Mouse (Mus musculus) layer of hippocampus, postnatal 25 days (tissue): ENCODE measurements around the gene Cd52. TPM values are rescaled to one million over a fixed set of nuclear protein-coding genes. Genes with fewer than 3 reads are reported as not detected.
A peak's percentile ranks its signal among the peaks of the same experiment; 100 is the strongest.

Experiments
- DNase-seq, 2 experiments: peaks; one replicate each; pipeline ENCODE4 v3.0.0; 2022; ENCODE audit warnings: mixed read lengths in 2 of 2, low spot score in 1 of 2; ENCODE audit errors: extremely low spot score in 1 of 2
- total RNA-seq, 2 experiments: library from RNA; stranded (reverse); gene quantifications; 2 replicates each; pipeline ENCODE4 v1.2.3; 2021

Gene Cd52
- total RNA-seq, 2 experiments from 2014 or later = 1.6 TPM

DNA sequence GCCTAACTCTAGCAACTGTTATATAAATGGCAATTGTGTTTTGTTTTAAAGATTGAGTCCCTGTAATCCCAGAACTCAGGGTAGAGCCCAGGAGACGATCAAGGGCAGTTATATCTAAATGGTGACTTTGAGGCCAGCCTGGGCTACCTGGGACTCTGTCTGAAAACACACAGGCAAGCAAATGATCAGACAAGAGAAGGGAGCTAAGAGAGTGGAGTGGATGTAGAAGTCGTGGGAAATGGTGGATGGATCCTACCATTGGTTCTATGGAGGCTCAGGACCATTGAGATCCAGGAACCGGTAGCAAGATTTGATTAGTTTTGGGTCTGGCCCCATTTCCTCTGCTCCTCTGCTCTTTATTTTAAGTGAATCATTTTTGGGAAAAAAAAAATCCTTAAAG is 1.2 kb upstream of the Cd52 start:
- DNase-seq = no peak

GRCm38 (mm10) chr4:134094004-134094564 is 798 bp downstream of the Cd52 start:
- no peak for DNase-seq

DNA sequence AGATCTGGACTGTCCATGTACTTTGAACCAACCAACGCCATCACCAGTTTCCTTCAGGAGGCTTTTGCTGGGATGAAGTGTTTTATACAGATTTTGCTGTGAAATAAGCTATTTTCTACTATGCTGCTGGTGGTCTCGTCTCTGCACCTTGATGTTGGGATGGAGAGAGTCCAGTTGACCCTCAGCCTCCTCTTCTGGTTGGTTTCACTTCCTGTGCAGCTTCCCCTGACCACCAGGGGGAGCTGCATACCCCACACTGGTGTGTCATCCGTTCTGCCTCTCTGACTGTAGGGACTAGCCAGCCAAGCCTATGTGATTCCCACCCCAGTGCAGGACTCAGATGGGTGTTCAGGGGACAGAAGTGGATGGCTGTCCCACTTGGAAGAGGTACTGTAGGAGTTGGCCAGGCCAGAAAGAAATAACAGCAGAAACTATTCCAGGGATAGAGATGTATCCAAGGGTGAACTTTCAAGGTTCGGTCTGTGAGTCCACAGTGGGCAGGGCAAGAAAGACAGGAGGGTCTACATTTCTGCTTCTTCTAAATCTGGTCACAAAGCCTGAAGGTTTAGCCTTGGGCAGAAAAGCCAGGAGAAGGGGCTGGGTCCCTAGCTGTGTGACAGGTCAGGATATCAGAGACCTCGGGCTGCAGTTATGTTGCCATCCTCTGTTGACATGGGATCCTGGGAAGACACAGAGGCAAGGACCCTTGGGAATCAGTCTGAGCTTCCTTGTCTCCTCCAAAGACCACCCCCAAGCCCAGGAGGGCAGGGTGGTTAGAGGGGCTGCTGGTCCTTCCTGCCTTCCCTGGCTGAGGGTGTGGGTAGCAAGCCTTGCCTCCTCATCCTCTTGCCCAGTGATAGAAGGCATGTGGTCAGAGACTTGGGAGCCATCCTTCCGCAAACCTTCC is 2.2 kb downstream of the Cd52 start:
- DNase-seq = peak in 1 of 2 experiments; percentile 58

DNA sequence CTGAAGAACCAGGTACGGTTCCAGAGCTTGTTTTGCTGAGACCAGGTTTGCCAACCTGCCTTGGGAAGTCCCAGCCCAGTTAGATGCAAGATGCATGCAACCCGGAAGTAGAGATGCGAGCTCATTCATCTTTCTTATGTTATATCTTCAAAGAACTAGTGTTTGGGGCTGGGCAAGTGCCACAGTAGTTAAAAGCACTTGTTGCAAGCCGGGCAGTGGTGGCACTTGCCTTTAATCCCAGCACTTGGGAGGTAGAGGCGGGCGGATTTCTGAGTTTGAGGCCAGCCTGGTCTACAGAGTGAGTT is 3.7 kb downstream of the Cd52 start:
- no peak for DNase-seq

- DNase-seq = no peak
Observed at GRCm38 (mm10) chr4:134090521-134091224, 4.2 kb downstream of the Cd52 start.

GRCm38 (mm10) chr4:134089029-134089428 is 5.9 kb downstream of the Cd52 start:
- DNase-seq = no peak

GRCm38 (mm10) chr4:134087412-134087811 is 7.5 kb downstream of the Cd52 start:
- peak in 1 of 2 experiments; percentile 14 for DNase-seq

DNA sequence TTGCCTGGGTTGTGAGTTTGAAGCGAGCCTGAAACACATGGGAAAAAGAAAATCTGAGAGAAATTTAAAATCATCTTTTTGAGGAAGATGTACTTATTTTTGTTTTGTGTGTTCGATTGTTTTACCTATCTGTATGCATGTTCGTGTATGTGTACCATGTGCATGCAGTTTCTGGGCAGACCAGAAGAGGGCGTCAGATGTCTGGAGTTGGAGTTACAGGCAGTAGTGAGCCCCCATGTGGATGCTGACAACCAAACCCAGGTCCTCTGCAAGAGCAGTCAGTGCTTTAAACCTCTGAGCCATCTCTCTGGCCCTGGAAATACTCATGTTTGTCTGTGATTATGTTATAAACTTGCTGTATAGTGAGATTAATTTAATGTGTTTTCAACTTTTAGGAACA is 9.9 kb downstream of the Cd52 start:
- DNase-seq = no peak

GRCm38 (mm10) chr4:134082460-134082859 is 12.4 kb downstream of the Cd52 start:
- no peak for DNase-seq

DNA sequence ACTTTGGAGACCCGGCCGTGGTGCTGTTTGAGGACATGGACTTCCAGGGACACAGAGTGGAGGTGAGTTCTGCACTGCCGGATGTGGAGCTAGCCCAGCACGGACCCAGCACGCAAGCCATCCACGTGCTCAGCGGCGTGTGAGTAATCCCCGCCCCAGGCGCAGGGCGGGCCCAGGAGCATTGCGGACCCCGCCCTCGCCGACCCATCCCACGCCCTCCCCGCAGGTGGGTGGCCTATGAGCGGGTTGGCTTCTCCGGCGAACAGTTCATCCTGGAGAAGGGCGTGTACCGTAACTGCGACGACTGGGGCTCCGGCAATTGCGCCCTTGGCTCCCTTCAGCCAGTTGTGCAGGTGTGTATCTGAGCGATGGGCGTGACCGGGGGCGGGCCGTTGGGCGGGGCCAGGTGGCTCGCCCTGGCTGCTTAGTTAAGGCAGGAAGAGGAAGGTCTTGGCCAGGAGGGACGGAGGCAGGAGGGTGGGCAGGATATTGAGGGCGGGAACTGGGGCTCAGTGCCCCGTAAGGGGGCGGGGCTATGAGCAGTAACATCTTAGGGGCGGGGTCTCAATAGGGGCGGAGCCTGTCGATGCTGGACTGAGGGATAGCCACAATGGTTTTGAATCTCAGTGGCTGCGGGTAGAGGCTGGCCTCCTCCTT is 13.0 kb downstream of the Cd52 start:
- DNase-seq = peak; percentile 31 to 39

DNA sequence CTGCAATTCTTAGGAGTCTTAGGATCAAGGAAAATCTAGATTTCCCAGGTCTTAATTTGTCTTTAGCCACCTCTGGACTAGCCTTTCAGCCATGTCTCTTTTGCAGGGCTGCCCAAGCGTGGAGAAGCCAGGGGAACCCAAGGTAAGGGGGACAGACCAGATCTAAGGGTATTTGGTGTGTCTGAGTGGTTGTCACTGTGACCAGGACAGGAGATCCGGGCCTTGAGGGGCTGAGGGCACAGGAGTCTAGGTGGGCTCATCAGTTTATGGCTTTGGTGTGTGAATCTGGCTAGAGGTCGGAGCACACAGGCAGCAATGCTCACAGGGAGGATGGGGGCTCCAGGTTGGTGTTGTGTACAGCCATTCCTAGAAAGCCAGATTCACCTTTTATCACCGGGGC is 14.2 kb downstream of the Cd52 start:
- no peak for DNase-seq

DNA sequence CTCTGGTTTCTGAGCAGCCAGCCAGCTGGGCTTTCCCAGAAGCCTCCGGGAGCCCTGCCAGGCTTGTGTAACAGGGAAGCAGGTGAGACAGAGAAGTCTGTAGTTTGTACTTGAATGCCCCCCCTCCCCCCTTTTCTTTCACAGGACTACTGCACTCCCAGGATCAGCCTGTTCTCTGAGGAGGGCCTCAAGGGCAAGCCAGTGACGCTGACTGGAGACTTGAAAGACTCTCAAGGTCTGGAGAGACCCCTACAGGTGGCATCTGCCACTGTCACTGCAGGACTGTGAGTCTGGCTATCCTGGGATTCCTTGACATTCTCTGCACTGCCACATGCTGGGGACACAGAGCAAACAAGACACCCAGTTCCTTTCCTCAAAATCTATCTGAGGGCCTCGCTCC is 16.2 kb downstream of the Cd52 start:
- peak in 1 of 2 experiments; percentile 17 for DNase-seq

GRCm38 (mm10) chr4:134068793-134069580 is 25.9 kb downstream of the Cd52 start:
- no peak for DNase-seq

- DNase-seq = no peak
Observed at GRCm38 (mm10) chr4:134067833-134068544, 26.9 kb downstream of the Cd52 start.

DNA sequence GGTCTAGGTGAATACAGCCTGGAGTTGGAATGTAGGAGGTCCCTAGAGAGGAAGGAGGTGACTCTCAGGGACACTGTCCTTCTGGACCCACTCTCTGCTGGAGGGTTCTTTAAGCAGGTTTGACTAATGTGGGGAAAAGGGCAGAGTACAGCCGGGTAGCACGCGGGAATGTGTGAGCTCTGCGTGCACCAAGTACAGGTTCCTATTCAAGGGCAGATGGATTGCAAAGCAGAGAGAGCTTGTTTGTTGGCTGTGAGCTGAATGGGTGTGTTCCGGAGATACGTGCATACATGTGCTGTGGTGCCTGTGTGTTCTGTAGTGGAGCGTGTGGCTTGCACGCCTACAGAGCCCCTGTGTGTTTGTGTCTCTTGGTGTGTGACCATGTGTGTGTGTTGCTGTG is 27.5 kb downstream of the Cd52 start:
- no peak for DNase-seq

DNA sequence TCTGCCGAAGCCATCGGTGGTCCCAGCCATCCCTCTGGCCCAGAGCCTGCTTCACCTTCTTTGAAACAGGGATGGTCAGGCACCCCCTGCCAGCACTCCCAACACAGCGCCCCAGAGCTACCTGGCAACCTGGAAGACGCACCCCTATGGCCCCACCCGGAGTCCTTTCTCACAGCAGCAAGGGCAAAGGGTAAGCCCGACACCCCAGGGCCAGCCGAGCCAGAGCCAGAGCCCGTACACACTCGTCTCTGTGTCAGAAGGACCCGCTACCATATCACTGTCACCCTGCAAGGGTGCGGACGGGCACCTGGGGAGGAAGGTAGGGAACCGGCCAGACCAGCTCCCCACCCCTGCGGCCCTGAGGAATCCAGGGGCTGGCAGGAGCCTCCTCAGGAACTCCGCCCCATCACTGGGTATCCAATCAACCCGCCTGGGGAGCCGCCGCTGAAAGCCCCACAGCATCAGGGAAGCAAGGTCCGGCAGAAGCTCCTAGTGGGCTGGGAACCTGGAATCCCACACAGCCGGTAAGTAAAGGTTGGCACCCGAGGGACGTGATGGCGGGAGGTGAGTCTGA is 29.4 kb downstream of the Cd52 start:
- DNase-seq = no peak

DNA sequence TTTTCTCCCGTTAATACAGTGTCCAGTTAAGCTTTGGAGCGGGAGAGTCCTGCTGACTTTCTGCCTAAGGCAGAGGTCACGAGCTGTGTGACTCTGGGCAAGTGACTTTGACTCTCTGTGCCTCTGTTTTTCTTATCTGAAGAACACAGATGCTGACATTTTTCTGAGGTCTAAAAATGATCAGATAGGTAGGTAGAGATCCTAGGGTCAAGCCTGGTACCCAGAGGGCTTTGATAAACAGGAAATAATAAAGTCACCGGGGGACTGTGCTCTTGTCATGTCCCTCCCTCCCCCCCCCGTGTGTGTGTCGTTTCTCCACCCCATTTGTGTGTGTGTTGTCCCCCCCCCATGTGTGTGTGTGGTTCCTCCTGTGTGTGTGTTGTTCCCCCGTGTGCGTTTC is 32.3 kb downstream of the Cd52 start:
- no peak for DNase-seq

DNA sequence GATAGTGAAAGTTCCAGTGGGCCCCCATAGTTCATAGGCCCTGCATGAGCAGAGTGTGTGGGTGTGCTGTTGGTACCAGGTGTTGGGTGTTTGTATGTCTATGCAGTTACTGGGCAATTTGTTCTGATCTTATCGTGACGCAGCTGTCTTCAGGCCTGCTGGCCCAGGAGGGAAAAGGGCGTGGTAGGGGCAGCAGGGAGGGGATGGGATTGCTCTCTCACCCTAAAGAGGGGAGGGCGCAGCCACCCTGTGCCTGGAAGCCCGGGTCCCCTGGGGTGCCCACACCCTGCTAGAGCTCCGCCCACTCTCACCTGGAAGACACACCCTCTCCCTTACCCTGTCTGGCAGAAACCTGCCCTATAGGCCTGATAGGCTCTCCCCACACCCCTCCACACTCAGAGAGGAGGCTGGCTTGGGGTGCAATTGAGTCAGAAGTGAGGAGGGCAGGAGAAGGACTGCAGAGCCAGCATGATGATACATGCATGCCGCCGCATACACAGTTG is 32.9 kb downstream of the Cd52 start:
- DNase-seq = no peak

DNA sequence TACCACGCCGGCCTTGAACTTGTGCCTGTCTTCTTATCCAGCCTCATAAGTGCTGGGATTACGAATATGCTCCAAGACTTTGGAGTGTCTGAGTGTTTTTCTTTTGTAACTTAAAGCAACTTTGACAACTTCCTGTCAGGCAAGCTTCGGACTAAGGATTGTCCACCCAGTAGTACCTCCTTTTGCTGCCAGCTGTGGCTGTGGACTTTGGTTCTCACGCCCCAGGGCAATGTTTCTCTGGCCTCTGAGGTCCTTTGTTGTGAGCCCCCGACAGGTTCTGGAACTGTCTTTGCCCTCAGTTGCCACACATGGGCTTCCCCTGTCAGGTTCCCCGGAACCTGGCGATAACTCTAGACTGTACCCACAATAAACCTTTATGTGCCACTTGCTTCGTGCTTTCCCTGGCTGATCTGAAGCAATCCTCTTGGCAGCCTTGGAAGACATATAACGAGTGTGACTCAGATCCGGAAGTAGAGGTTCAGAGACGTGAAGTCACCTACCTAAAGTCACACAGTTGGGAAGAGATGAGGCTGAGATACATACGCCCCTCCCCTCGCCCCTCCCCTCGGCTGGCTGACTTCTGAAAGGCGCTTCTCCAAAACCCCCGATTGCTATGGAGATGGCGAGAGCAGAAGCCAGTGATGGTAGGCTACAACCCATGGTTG is 33.6 kb downstream of the Cd52 start:
- no peak for DNase-seq
